Mouse (Mus musculus): ENCODE data around the gene Parvg.
"Not testable (repeated sequence)": the region's sequence is repeated elsewhere in the genome, so short reads cannot be mapped to it uniquely, and the experiment has no call there.

Gene Parvg

DNA sequence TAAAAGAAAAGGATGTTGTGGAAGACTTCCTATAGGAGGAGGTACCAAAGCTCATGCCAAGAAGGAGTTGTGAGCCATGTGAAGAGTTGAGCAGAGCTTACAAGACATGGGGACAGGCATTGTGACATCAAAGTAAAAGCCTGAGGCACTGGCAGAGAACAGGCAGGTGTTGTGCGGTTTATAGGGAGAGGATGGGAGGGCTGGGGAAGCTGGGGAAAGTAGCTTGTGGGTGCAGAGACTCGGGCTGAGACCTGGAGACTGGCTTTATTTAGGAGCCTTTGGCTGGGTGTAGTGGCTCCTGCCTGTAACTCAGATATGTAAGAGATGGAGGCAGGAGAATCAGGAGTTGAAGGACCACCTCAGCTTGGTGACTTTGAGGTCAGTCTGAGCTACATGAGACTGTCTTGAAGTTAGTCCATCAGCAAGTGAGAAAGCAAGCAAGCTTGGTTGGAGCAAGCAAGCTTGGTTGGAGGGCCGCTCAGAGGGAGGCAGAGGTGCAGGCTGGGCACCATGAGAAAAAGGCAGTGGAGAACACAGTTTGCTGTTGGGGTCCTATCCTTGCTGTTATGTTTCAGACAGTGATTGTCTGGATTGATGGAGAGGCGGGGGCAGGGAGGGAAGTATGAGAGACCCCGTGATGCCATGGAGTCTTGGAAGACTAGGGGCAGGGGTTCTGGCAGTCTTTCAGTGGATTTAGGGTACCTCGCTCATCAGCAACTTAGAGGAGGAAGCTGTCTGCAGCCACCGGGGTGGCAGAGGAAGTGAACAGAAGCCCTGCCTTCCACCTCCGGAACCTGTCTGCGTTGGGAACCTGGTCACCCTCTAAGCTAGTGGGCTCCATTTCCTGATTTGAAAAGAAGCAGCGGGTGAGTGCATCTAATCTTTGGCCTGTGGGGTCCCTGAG lies at the start of gene Parvg:
Gene Parvg (plus strand): TSS at position 61 of the 904 bp plus-strand sequence.
- DNase-seq, result peak; percentile 91

DNA sequence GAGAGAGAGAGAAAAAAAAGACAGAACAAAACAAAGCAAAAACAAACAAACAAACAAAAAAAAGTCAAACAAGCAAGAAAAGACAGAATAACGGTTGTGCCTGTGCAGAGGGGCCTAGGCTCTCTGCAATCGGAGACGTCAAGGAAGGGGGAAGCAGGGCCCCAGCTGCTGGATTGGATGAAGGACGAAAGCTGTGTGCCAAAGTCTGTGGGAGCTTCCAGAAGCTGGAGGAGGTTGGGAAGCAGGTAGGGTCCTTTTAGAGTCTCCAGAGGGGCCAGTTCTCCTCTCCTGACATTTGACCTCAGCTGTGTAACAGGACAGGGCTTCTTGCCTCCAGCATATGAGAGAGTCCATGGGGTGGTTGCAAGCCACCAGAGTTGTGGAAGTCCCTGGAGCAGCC lies 47.8 kb upstream of the Parvg start:
- peak; percentile 92 for DNase-seq

DNA sequence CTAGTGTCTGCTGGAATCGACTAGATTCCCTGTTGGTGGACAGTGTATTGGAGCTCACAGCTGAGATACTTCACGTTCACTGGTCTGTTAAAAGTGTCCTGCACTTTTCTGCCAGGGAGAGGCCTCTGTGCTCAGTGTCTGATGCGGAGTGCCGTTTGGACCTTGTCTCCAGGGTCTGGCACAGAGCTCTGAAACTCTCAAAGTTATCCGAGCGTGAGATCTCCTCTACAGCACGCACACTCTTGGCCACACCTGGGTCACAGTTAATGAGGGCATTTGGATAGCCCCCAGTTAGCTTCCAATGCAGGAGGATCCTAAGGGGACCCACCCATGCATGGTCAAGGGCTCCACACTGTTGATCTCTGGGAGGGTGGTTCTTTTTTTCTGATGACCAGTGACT lies 45.7 kb upstream of the Parvg start:
- DNase-seq, result no peak

DNA sequence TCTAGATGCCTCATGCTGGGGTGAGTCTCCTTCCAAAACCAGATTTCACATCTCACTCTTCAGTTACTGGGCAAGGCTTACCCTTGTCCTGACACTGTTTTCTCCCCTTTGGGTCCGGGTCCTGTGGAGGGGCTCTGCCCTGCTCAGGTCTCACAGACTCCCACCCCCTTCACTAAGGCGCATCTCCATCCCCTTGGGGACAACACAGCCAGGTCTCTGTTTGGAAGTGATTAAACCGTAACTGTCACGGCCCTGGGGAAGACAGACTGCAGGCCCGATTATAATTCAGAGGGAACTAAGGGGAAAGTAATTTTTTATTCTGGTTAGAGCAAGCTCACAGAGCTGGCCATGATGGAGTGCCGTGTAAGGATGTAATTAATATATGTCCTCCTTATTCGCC lies 45.2 kb upstream of the Parvg start:
- no peak for DNase-seq

DNA sequence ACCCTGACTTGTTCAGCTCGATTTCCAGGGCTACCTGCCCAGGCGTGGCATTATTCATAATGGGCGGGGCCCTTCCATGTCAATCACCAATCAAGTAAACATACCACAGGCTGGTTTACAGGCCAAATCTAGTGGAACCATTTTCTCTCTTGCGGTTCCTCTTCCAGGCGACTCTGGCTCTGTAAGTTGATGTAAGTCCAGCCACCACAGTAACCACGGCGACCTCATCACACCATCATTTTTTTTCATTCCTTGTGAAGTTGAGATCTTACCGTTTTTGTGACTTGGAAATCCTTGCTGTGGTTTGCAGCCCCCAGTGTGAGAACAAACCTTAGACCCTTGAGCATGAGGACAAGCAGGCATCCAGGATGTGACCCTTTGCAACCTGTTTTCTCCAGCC lies 43.5 kb upstream of the Parvg start:
- DNase-seq, result no peak

DNA sequence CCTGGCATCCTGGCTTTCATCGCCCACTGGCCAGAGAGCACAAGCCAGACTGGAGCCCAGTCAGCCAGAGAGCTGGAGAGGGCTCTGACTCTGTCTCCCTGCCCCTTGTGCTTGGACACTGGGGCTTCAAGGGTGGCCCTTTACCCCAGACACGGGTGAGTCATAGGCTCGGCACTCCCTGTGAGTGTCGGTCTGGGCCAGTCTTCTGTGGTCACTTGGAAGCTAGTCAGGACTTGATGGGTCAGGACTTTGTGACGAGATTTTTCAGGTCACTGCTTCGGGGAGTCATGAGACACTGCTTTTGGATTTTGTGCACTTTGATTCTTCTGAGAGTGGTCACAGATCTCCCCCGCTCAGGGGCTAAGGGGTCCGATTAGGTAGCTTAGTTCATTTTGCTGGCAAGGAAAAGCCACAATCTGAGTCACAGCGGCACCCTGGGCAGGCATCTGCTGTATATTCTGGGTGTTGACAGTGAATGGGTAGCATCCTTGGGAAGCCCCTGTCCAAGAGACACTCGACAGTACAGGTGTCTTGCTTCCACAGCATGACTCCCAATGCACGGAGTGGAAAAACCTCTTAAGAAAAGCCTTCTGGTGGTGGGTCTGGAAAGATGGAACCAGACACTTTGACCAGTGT lies 43.0 kb upstream of the Parvg start:
- DNase-seq, result no peak

DNA sequence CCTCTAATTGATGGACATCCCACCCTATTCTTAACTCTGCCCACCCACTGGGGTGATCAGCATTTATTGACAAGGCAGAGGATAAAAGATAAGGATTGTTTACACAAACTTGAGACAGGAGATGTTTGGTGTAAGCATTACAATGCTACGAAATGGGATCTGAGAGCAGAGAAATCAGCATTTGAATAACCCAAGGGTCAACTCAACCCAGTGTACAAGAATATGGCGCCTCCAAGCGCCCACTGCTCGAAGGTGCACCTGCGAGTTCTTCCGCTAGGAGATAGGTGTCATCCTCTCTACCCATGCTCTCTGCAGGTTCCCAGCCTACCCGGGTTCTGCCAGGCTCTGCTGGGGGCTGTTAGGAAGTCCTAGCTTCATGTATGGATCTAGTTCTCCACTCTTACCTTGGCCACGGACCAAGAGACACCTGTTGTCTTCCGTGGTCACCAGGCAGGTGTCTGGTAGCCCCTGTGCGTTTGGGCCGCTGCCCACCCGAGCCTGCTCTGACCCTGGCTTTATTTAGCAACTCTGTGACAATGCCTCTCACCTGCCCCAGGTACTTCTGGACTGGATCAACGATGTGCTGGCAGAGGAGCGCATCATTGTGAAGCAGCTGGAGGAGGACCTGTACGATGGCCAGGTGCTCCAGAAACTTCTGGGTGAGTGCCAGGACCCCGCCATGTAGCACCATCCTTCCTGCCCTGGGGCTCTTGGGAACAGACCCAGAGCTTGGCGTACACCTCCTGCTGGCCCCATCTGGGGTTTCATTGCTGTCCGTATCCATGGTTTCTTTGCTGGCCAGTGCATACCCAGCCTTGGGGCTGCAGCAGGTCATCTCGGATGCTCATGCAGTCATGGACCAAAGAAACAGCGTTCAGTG lies 41.4 kb upstream of the Parvg start:
- no peak for DNase-seq

DNA sequence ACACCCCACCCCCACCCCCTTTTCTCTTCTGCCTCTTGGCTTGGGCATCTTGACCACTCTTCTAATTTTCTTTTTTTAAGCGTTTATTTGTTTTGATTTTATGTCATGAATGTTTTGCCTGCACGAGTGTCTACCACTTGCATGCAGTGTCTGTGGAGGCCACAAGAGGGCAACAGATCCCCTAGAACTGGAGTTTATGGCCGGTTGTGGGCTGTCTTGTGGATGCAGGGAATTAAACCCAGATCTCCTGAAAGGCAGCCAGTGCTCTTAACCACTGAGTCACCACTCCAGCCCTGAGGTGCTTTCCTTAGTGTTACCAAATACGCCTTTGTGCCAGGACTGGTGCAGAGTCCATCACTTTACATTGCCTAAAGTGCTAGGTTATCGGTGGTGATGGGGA lies 39.8 kb upstream of the Parvg start:
- no peak for DNase-seq

DNA sequence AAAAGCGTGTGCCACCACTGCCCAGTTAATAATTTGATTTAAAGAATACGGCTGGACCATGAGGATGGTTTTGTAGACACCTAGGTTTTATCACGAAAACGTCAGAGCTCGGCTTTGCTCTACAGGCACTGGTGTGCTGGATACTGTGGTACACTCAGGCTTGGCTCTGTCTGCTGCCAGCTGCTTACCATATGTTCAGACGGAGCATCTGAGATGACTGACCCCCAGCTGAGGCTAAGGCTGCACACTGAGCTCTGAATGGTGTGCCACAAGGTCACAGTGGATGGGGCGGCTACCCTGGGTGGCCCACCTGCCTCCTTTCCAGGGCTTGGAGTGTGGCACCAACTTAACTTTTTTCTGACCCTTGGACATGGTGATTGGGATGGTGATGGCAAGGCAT lies 38.4 kb upstream of the Parvg start:
- no peak for DNase-seq

DNA sequence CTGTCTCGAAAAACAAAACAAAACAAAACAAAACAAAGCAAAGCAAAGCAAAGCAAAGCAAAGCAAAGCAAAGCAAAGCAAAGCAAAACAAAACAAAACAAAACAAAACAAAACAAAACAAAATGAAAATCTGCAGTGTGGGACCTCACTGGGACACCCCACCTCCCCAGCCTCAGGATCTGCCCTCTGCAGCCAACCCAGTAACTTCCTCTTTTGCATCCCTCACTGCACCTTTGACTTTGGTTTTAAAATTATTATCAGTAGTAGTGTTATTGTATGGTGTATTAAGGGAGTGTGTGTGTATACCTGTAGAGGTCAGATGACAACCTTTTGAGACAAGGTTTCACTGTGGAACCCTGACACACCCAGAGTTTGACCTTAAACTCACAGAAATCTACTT lies 34.9 kb upstream of the Parvg start:
- DNase-seq, result not testable (repeated sequence)

DNA sequence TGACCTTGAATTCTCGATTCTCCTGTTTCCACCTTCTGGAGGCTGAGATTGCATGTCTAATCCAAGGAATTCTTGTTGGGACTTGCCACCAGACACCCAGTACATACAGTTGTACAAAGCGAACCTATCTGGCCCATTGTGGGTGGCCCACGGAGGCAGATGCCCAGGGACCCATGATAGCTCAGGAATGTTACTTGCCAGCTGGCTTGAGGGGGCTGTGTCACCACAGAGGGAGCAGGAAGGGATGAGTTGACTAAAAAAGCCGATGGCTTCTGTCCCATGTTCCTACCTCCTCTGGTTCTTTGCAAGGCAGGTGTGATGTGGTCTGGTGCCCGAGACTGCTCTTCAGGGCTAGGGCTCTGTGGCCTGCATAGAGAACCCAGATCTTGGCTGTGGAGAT lies 32.7 kb upstream of the Parvg start:
- DNase-seq, result no peak

DNA sequence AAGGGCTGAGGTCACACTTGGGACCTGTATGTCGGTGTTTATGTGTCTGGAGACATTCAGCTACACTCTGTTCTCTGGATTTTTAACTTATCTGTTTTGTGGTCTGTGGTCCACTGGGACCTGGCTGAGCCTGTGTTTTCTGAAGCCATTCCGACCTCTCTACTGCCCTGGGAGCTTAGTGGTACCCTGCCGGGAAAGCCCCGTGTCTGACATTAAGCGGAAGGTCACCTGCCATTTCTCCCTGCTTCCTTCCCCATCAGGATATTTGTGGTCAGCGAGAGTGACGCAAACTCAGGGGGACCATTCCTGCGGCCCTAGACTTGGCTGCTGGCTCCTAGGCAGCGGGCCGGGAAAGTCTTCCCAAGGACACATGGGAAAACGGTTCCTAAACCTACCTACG lies 30.2 kb upstream of the Parvg start:
- DNase-seq, result no peak

DNA sequence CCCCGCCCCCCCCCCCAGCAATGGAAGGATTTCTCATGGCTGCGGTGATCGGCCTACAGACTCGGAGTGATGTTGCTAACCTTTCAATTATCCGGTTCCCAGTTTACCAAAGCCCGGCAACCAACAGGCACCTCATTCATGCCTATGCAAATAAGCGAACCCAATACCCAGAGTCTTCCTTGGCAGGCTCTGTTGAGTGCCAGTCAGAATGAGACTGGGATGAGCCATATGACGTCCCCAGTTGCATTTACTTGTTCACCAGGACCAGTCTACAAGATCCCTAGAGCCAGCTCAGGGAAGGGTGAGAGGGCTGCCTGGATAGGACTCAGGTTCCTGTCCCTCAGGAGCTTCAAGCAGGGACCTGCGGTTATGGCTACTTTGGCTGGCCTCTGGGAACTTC lies 29.4 kb upstream of the Parvg start:
- no peak for DNase-seq

DNA sequence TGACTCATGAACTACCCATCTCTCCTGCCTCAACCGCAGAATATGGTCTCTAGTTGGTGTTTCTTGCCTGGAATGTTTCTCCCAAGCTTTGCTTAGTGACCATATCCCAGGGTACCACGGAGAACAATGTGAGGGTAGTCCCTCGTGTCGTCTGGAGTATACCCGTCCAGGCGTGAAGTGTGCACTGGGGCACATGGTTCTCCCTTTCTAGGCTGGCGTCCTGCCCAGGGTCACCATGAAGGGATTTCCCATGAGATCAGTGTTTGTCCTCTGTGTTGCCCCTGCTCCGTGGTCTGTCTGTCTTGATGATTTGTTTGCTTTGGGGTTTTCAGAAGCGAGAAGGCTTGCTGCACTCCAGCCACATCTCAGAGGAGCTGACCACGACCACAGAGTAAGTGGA lies 28.6 kb upstream of the Parvg start:
- DNase-seq, result no peak

DNA sequence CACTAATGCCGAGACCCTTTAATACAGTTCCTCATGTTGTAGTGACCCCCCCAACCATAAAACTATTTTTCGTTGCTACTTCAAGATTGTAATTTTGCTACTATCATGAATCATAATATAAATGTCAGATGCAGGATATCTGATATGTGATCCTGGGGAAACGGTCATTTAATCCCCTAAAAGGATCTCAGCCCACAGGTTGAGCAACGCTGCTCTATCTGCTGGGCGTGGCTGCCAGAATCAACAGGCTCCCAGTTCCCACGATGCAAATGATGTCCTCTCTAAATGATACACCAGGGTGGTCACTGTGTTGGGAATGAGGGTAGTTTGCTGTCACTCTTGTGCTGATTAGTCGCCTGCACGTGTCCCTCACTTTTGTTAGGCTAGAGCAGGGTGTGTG lies 26.4 kb upstream of the Parvg start:
- no peak for DNase-seq

DNA sequence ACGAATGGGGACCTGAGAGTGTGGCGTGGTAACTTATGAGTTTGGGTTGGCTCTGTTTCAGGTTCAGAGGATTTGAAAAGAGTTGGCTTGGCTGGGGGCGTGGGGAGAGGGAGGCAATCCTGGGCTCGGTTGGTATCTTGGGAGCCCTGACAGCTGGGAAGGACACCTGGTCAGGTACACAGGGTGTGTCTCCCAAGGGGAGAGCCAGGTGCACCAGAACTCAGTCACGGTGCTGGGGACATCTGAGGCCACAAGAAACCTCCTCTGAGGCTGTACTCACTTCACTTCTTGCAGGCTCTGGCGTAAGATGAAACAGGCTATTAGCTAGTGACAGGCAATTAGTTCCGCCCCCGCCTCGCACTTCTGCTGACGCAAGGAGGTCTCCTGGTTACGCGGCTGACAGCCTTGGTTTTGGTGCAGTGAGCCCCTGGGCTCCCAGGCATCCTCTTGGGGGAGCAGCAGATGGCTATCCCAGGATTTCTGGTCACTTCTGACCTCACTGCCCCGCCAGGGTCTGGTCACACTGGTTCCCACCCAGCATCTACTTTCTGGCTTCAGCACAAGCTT lies 24.9 kb upstream of the Parvg start:
- DNase-seq, result no peak

DNA sequence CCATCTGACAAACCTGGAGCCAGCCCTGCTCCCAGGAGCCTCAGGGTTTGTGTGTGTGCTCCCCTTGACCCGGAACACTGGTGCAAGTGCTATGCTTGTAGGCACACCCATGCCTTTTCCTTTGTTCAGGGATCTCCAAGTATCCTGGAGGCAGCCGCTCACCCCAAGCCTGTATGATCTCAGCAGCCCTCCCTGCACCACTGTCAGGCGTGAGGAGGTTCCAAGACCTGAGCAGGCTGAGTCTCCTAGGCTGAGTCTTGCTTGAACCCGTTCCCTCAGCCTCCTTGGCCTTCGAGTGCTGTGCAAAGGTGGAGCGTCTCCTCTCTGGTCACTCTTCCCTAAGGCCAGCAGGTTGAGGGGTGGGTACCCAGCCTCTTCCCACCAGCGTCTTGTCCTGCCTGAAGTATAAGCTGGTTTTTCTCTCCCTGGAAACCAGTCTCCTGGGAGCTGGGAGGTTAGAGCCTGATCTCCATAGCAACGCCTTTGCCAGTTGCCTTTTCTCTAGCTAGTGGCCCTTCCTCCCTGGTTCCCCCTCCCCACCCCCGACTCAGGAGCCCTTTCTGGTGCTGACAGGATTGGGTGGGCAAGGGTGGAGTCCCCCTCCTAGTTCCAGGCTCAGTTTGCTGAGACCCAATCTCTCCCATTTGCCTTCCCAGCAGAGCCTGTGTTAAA lies 24.0 kb upstream of the Parvg start:
- no peak for DNase-seq

DNA sequence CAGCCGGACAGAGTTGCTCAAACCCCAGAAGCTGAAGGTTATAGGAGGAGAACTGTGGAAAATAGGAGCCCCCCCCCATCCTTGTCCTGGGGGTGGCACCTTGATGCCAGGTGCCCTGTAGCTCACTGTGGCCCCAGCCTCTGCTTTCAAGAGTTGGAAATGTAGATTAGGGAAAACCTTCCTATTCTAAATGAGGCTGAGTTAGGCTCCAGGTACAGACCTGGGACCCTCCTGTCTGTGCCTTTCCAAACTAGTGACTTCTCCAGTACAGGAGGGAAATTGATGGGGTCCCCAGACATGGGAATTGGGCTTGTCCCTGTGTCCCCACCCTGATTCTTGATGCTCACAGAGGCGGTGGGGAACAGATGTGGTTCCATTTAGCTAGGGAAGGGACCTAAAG lies 23.2 kb upstream of the Parvg start:
- no peak for DNase-seq

DNA sequence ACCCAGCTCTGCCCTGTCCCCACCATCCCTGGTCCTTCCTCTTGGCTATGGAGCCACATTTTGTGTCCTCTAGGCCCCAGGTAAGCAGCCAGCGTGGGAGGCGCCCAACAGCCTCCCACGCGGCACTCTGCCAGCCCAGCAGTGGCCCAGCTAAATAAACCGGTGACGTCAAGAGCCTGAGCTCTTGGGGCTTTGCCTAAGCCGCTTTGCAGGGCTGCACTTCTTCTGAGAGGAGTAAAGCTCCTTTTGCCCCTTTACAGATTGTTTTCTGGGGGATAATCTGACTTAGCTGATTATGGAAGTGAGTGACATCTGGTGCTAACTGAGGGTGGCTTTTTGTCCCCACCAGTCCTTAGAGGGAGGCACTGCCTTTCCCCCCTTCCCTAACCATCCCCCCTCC lies 22.8 kb upstream of the Parvg start:
- peak; percentile 94 for DNase-seq

DNA sequence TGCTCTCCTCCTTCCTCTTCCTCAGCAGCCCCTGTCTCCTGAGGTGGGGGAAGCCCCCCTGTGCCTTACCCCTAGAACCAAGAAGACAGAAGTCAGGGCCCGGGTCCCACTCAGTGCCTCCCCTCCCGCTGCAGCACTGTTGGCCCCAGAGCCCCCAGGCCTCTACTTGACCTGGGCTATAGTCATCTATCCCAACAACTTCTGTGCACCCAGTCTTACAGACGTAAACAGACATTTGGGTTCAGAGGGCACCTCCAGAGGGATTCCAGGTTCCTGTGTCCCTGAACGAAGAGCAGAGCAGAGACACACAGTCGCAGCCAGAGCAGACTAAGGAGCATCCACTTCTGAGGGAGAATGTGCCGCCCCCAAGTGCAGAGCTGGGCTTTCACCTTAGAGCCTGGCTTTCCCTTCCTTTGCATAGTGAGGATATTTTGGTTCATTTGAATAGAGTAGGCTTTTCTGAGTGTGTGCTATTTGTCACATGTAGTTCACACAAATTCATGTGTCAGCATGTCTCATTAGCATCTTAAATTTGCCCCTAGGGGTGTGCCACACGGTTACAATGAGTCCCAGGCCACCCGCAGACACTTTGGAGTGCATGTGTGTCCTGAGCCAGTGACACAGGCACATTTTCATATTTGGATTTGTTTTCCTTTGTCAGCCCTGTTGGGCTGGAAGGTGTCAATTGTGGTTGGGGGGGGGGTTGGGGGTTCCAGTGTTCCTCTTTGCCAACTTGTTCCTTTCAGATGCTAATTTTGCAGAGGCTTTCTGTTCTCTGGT lies 22.0 kb upstream of the Parvg start:
- no peak for DNase-seq

DNA sequence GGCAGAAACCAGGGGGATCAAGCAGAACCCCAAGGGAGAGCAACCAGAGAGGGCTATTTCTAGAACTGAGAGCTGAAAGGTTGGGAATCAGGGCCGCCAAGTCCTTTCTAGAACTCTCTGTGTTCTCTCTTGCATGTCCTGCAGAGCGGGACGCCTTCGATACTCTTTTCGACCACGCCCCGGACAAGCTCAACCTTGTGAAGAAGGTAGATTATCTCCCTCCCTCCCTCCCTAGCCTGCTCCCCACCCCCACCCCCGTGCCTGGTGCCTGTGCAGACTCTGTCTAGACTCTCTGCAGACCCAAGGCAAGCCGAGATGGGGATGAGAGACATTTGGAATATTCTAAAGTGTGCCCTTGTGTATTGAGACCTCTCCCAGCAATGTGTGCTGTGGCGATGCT lies 20.6 kb upstream of the Parvg start:
- no peak for DNase-seq

DNA sequence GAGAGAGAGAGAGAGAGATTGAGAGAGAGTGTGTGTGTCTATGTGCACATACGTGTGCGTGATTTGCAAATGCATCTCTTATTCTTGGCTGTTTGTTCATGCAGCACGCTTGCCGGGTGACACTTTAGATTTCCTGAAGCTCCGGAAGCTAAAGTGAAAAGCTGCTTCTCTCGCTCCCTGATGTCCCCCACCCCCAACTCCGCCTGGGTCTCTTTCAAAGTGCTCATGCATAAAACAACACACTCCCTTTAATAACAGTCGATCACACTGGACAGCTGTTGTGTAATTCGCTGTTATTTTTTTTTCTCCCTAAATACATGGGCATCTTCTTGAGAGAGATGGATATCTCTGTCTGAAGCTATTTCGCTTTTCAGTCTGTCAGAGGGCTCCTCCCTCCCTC lies 18.5 kb upstream of the Parvg start:
- DNase-seq, result no peak

Data from heart, adult 11 months (tissue).